Mouse (Mus musculus) G1E (cell line): ENCODE results near the gene Spry1. TPM values are rescaled to one million over a fixed set of nuclear protein-coding genes. Genes with fewer than 3 reads are reported as not detected.

Experiments
- ATAC-seq: 2 replicates; pipeline ENCODE4 v1.8.0; 2016; ENCODE audit warnings: mild to moderate bottlenecking; ENCODE audit not compliant: insufficient number of reproducible peaks, poor library complexity, low FRiP score, severe bottlenecking; ENCODE audit errors: extremely low read depth
- DNase-seq: peaks from one replicate; pipeline ENCODE4 v3.0.0; 2012; ENCODE audit warnings: low spot score
- H3K27me3 ChIP-seq: 2 replicates; pipeline ENCODE4 v1.6.1; 2012; ENCODE audit warnings: mild to moderate bottlenecking, low read length, inconsistent platforms; ENCODE audit not compliant: insufficient read depth
- H3K36me3 ChIP-seq: replicated peaks from 2 replicates; pipeline ENCODE3; 2012; ENCODE audit warnings: mild to moderate bottlenecking, inconsistent platforms
- H3K4me1 ChIP-seq: 2 replicates; pipeline ENCODE4 v1.6.1; 2012; ENCODE audit warnings: low read depth, low read length, inconsistent platforms, mixed read lengths; ENCODE audit not compliant: insufficient read depth
- H3K4me3 ChIP-seq: 2 replicates; pipeline ENCODE4 v1.5.1; 2012; ENCODE audit warnings: low read depth, mild to moderate bottlenecking, inconsistent platforms, low read length, moderate library complexity, mixed read lengths
- H3K9me3 ChIP-seq: replicated peaks from 2 replicates; pipeline ENCODE4 v1.6.1; 2012; ENCODE audit warnings: inconsistent platforms
- CTCF ChIP-seq: IDR thresholded peaks from 2 replicates; pipeline ENCODE4 v1.5.1; 2012; ENCODE audit warnings: low read depth, low read length, inconsistent platforms, mixed read lengths
- GATA1 ChIP-seq: IDR thresholded peaks from 2 replicates; pipeline ENCODE4 v1.6.1; 2012; ENCODE audit warnings: borderline replicate concordance, low read length, inconsistent platforms, mixed read lengths
- GATA2 ChIP-seq: IDR thresholded peaks from 2 replicates; pipeline ENCODE4 v1.6.1; 2012; ENCODE audit warnings: low read depth, low read length, inconsistent platforms, borderline replicate concordance
- POLR2AphosphoS5 ChIP-seq: IDR thresholded peaks from 2 replicates; pipeline ENCODE4 v1.6.1; 2012; ENCODE audit warnings: low read depth, low read length, inconsistent platforms; ENCODE audit not compliant: insufficient replicate concordance
- TAL1 ChIP-seq: conservative IDR thresholded peaks from 2 replicates; pipeline ENCODE4 v1.6.1; 2012; ENCODE audit warnings: low read depth, low read length, inconsistent platforms, mixed read lengths
- polyA plus RNA-seq: library from polyadenylated mRNA; stranded (reverse); fragments of >175 nt; gene quantifications from 2 replicates; pipeline ENCODE4 v1.2.3, GENCODE M21; 2012
- total RNA-seq, 2 experiments: library from RNA; stranded (forward) in 1 of 2; stranded (reverse) in 1 of 2; fragments of 200-1000 nt in 1 of 2; fragments of >200 nt in 1 of 2; fragmentation: Nextera tagmentation in 1 of 2; gene quantifications; 2 replicates each; pipeline ENCODE4 v1.2.3; 2014 to 2017

Gene Spry1
- total and polyA plus RNA-seq, 3 experiments = 3.9 to 28.4 (median 5.7) TPM

- Histone ChIP-seq H3K36me3 (peaks cover 3% of the 10 kb centered on the region), H3K9me3 (no peaks in the 10 kb centered on the region), H3K4me1 (peaks cover 10% of the 10 kb centered on the region), H3K27me3 (no peaks in the 10 kb centered on the region; the same call in none of the 2 replicates), H3K4me3 (no peak overlapping the region)
- TF ChIP-seq GATA2 = no peak
- TF ChIP-seq GATA1 = no peak
- TF ChIP-seq CTCF = no peak
- no peak for TF ChIP-seq POLR2AphosphoS5
- TF ChIP-seq TAL1 = no peak
- no peak for ATAC-seq
- DNase-seq = no peak
These were observed 2.8 kb upstream of the Spry1 start for GRCm38 (mm10) chr3:37636921-37637320.

- Histone ChIP-seq H3K4me1 (peaks cover 34% of the 10 kb centered on the region), H3K4me3 (peak overlapping the region; percentile 99), H3K9me3 (no peaks in the 10 kb centered on the region), H3K27me3 (no peaks in the 10 kb centered on the region), H3K36me3 (peaks cover 32% of the 10 kb centered on the region)
- no peak for TF ChIP-seq TAL1
- no peak for TF ChIP-seq GATA2
- TF ChIP-seq GATA1 = no peak
- no peak for TF ChIP-seq CTCF
- TF ChIP-seq POLR2AphosphoS5 = no peak
- peak; percentile 31 for DNase-seq
- no peak for ATAC-seq
These were observed 495 bp downstream of the Spry1 start for GRCm38 (mm10) chr3:37640162-37640721.

DNA sequence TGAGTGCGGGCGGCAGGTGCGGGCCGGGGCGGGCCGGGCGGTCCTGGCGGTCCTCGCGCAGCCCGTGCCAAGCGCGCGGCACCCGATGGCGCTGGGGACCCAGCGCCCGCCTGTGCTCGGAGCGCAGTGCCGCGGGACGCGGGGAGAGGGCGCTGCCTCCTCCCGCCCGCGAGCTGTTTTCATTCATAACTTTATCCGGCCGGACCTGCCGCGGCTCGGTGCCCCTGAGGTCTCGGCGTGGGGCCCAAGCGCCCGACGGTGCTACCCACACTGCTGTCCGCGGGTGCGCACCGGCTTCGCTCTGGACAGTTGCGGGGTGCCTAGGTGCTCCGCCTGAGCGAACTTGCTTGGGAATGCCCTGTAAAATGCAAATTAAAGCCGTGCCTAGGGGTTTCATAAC is 1.1 kb downstream of the Spry1 start:
- peaks cover 38% of the 10 kb centered on the region for H3K36me3 ChIP-seq
- H3K4me1 ChIP-seq = peaks cover 34% of the 10 kb centered on the region
- peak; percentile 69 for DNase-seq
- no peaks in the 10 kb centered on the region for H3K27me3 ChIP-seq
- peak overlapping the region; percentile 99 for H3K4me3 ChIP-seq
- no peaks in the 10 kb centered on the region for H3K9me3 ChIP-seq
- ATAC-seq = peak; percentile 45; the same call in 1 of the 2 replicates
- peak; percentile 28; the same call in 1 of the 2 replicates for TF ChIP-seq CTCF
- TF ChIP-seq POLR2AphosphoS5 = no peak

DNA sequence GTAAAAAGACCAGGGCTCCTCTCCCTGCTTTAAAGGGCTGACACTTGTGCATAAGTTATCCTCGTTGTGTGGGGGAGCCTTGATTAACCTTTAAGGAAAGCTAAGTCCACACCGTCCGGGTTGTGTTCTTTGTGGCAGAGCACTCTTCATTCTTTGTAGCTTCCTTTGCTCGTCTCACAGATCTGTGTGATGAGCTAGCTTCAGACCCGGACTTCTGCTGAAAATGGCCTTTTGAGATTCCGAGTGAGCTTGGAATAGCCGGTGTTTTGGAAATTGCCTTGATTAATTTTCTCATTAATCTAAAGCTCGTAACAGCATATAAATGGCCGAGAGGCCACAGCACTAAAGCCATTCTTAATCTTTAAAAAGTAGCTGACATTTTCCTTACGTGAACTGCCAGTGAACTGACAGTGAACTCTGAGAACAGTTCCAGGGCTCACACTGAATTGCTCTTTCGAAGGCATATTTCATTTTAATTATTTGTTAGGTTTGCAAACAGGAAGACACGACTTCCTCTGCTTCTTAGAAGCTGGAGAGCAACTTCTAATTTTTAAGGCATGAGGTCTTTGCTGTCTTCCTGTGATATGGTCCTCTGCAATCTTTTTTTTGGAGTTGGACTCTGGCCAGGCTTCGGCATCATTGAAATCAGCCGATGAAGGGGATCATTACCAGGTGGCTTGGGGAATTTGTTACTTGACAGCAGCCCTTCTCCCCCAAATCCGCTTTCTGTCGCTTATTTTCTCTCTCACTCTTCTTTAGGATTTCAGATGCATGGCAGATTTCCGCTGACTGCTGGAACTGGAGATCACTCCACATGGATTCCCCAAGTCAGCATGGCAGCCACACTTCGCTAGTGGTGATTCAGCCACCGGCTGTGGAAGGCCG is 2.3 kb downstream of the Spry1 start:
- Histone ChIP-seq H3K36me3 (peaks cover 47% of the 10 kb centered on the region), H3K27me3 (no peaks in the 10 kb centered on the region), H3K4me3 (no peak overlapping the region; the same call in 1 of the 2 replicates), H3K4me1 (peaks cover 32% of the 10 kb centered on the region), H3K9me3 (no peaks in the 10 kb centered on the region)
- no peak for TF ChIP-seq GATA1
- no peak for TF ChIP-seq CTCF
- TF ChIP-seq GATA2 = no peak
- TF ChIP-seq POLR2AphosphoS5 = no peak
- TF ChIP-seq TAL1 = no peak
- no peak for ATAC-seq
- no peak for DNase-seq

GRCm38 (mm10) chr3:37642681-37643214 is 3.0 kb downstream of the Spry1 start:
- TF ChIP-seq GATA1 = no peak
- no peak for TF ChIP-seq GATA2
- TF ChIP-seq TAL1 = no peak
- TF ChIP-seq CTCF = no peak
- TF ChIP-seq POLR2AphosphoS5 = no peak
- Histone ChIP-seq H3K4me3 (peak overlapping the region; percentile 33; the same call in 1 of the 2 replicates), H3K9me3 (no peaks in the 10 kb centered on the region), H3K4me1 (peaks cover 31% of the 10 kb centered on the region), H3K36me3 (peaks cover 52% of the 10 kb centered on the region), H3K27me3 (no peaks in the 10 kb centered on the region)
- ATAC-seq (no peak), DNase-seq (no peak)

GRCm38 (mm10) chr3:37643411-37643810 is 3.7 kb downstream of the Spry1 start:
- TF ChIP-seq TAL1 = no peak
- TF ChIP-seq GATA2 = no peak
- Histone ChIP-seq H3K36me3 (peaks cover 57% of the 10 kb centered on the region), H3K4me3 (peak overlapping the region; percentile 33; the same call in 1 of the 2 replicates), H3K27me3 (no peaks in the 10 kb centered on the region), H3K9me3 (no peaks in the 10 kb centered on the region), H3K4me1 (peaks cover 30% of the 10 kb centered on the region)
- no peak for ATAC-seq
- DNase-seq = no peak
